Mouse (Mus musculus) colon, adult 2 months (tissue): ENCODE data around the gene Gm5592. TPM values are rescaled to one million over a fixed set of nuclear protein-coding genes. Genes with fewer than 3 reads are reported as not detected.

ENCODE experiments used
- polyA plus RNA-seq: library from polyadenylated mRNA; depleted of rRNA; stranded (reverse); fragments of >200 nt; gene quantifications from 2 replicates; pipeline ENCODE4 v1.2.3, GENCODE M21; 2012; rRNA removed

Gm5592 gene
- not detected in 2 replicates for polyA plus RNA-seq

DNA sequence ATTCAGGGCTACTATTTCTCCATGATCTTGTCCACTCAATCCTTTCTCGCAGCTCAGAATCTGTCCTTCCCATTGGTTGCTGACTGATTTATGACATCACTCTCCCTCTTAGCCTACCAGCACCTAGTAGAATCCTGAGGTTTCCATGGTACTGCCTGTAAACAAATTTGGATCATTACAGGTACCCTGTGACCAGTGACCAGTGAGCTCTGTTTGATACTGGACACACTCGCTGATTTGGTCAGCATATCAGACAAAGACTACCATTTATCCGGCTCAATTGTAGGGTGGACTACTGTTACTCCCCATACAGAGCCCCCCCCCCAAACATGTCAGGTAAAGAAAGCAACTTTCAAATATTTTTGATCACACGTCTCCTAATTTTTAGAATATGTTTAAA, at the start of gene Gm5592:
Gm5592 (plus strand) TSS at position 301 of the 400 bp plus-strand sequence.

Other genes with a start within 250 kb of the Gm5592 start
- gene 4930433I11Rik, start 166.3 kb upstream of the Gm5592 start, polyA plus RNA-seq = not detected in 2 replicates
- not detected in 2 replicates for gene Gm4884, start 121.1 kb upstream of the Gm5592 start, polyA plus RNA-seq
- gene AI987944, start 239.5 kb downstream of the Gm5592 start, polyA plus RNA-seq = 2.0 and 2.1 TPM in 2 replicates